Mouse (Mus musculus) myocyte (in vitro differentiated cells): ENCODE measurements at regions not wholly inside any gene's neighbourhood (a gene's known extent, or its start where the extent isn't known, plus 50 kb on each side); places are given as distances from the start of the nearest gene placed in this dataset.

Source experiments
- H3K27me3 ChIP-seq: one replicate; pipeline ENCODE4 v1.6.1; 2011; ENCODE audit not compliant: control insufficient read depth, insufficient read depth, insufficient read length
- H3K36me3 ChIP-seq: one replicate; pipeline ENCODE4 v1.6.1; 2011; ENCODE audit not compliant: control insufficient read depth, insufficient read depth
- H3K4me2 ChIP-seq: one replicate; pipeline ENCODE4 v1.6.1; 2011; ENCODE audit warnings: low read depth, control low read depth
- H3K4me3 ChIP-seq: one replicate; pipeline ENCODE4 v1.5.1; 2011; ENCODE audit warnings: mild to moderate bottlenecking, control low read depth, moderate library complexity
- H3K79me2 ChIP-seq: one replicate; pipeline ENCODE4 v1.6.1; 2011; ENCODE audit not compliant: control insufficient read depth, insufficient read depth
- H3ac ChIP-seq: one replicate; pipeline ENCODE4 v1.6.1; 2011; ENCODE audit not compliant: control insufficient read depth, insufficient read length
- CEBPB ChIP-seq: IDR thresholded peaks from 2 replicates; pipeline ENCODE4 v1.6.1; 2011; ENCODE audit warnings: mild to moderate bottlenecking, moderate library complexity; ENCODE audit not compliant: poor library complexity, insufficient read depth, severe bottlenecking
- E2F4 ChIP-seq: IDR thresholded peaks from one replicate; pipeline ENCODE4 v1.6.1; 2011; ENCODE audit warnings: mild to moderate bottlenecking, control low read depth, moderate library complexity; ENCODE audit not compliant: insufficient read depth
- MAX ChIP-seq: IDR thresholded peaks from one replicate; pipeline ENCODE4 v1.6.1; 2011; ENCODE audit warnings: low read depth, mild to moderate bottlenecking, control low read depth
- MYOD1 ChIP-seq, 3 experiments: IDR thresholded peaks; one replicate each; pipeline ENCODE4 v1.6.1; 2011; ENCODE audit warnings: control low read depth in 2 of 3, low read depth in 2 of 3, mild to moderate bottlenecking in 2 of 3, moderate library complexity in 1 of 3; ENCODE audit not compliant: insufficient read length in 2 of 3, control insufficient read depth in 1 of 3
- MYOG ChIP-seq, 3 experiments: IDR thresholded peaks; one replicate each; pipeline ENCODE4 v1.6.1; 2011; ENCODE audit warnings: control low read depth in 2 of 3, low read depth in 2 of 3, mild to moderate bottlenecking in 2 of 3; ENCODE audit not compliant: insufficient read length in 2 of 3, control insufficient read depth in 1 of 3, insufficient read depth in 1 of 3
- POLR2A ChIP-seq: IDR thresholded peaks from one replicate; pipeline ENCODE4 v1.6.1; 2011; ENCODE audit warnings: low read depth, mild to moderate bottlenecking, control low read depth, moderate library complexity; ENCODE audit not compliant: insufficient read length
- POLR2AphosphoS2 ChIP-seq: IDR thresholded peaks from one replicate; pipeline ENCODE4 v1.6.1; 2011; ENCODE audit warnings: low read depth, control low read depth; ENCODE audit not compliant: insufficient read length
- REST ChIP-seq: IDR thresholded peaks from one replicate; pipeline ENCODE4 v1.6.1; 2011; ENCODE audit warnings: mild to moderate bottlenecking, control low read depth, moderate library complexity; ENCODE audit not compliant: insufficient read depth, insufficient read length
- SRF ChIP-seq: IDR thresholded peaks from one replicate; pipeline ENCODE4 v1.6.1; 2011; ENCODE audit warnings: low read depth; ENCODE audit not compliant: control insufficient read depth, insufficient read length
- TCF12 ChIP-seq: IDR thresholded peaks from one replicate; pipeline ENCODE4 v1.6.1; 2011; ENCODE audit warnings: mild to moderate bottlenecking, control low read depth; ENCODE audit not compliant: poor library complexity, insufficient read depth, severe bottlenecking
- TCF3 ChIP-seq: IDR thresholded peaks from one replicate; pipeline ENCODE4 v1.6.1; 2011; ENCODE audit warnings: low read depth, control low read depth; ENCODE audit not compliant: insufficient read length
- USF1 ChIP-seq: IDR thresholded peaks from one replicate; pipeline ENCODE4 v1.6.1; 2011; ENCODE audit warnings: low read depth, mild to moderate bottlenecking, control low read depth, moderate library complexity

DNA sequence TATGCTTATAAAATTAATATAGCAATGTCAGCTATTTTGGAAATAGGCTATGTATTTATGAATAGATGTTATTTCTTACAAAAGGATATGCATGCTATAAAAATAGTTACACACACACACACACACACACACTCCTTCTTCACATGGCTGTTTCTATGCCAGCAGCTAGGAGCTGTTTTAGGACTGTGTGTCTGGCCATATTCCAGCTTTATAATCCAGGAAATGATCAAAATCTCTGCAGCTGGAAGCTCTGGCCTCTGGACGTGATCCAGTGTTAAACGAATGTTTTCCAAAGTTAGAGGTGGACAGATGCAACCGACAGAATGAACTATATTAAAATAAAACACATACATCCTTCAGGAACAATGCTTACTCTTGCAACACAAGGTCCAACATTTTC is 125.9 kb upstream of the Rxylt1 start:
- H3K27me3 ChIP-seq: no peaks in the 10 kb centered on the region
- H3ac ChIP-seq: no peak overlapping the region
- no peaks in the 10 kb centered on the region for H3K36me3 ChIP-seq
- no peaks in the 10 kb centered on the region for H3K79me2 ChIP-seq
- no peak overlapping the region for H3K4me3 ChIP-seq
- H3K4me2 ChIP-seq: no peak overlapping the region
- TF ChIP-seq SRF (no peak), MYOD1 (IDR thresholded peaks at IDR 0.05; ENCODE audit: control insufficient read depth in 1 of 3, insufficient read length in 2 of 3, low read depth in 2 of 3) (no peak), TCF3 (no peak), CEBPB (no peak), MAX (no peak), TCF12 (no peak), USF1 (no peak), E2F4 (no peak), POLR2A (no peak), MYOG (IDR thresholded peaks at IDR 0.05; ENCODE audit: control insufficient read depth in 1 of 3, insufficient read depth in 1 of 3, insufficient read length in 2 of 3, low read depth in 2 of 3) (no peak)

DNA sequence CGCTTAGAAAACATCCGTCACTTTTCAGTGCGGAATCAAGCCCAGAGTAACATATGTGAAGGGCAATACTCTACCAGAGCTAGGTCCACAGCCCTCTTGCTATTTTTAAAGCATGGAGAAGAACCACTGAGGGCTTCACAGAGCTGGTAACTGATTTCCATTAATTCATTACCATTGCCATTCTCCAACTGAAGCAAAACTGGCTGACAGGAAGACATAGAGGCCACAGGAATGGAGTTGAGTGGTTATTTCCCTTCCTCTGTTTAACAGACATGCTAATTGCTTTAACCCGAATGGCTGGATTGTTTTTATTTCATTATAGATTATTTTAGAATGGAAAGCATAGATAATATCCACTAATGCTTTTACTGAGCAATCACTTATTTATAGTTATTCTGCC is 120.4 kb upstream of the Rxylt1 start:
- Histone ChIP-seq H3K4me3 (no peak overlapping the region), H3K36me3 (no peaks in the 10 kb centered on the region), H3ac (no peak overlapping the region), H3K4me2 (no peak overlapping the region), H3K27me3 (no peaks in the 10 kb centered on the region), H3K79me2 (no peaks in the 10 kb centered on the region)
- no peak for TF ChIP-seq POLR2AphosphoS2
- no peak for TF ChIP-seq USF1
- TF ChIP-seq SRF: no peak
- TF ChIP-seq TCF12: no peak

GRCm38 (mm10) chr10:122199791-122200190 is 102.6 kb upstream of the Rxylt1 start:
- Histone ChIP-seq H3K36me3 (no peaks in the 10 kb centered on the region), H3K79me2 (no peaks in the 10 kb centered on the region), H3K4me3 (no peak overlapping the region), H3ac (no peak overlapping the region), H3K4me2 (no peak overlapping the region), H3K27me3 (no peaks in the 10 kb centered on the region)
- TF ChIP-seq TCF12 (no peak), USF1 (no peak), CEBPB (no peak), SRF (no peak), MYOD1 (IDR thresholded peaks at IDR 0.05; ENCODE audit: control insufficient read depth in 1 of 3, insufficient read length in 2 of 3, low read depth in 2 of 3) (no peak), TCF3 (no peak), MAX (no peak), POLR2AphosphoS2 (no peak), POLR2A (no peak), MYOG (IDR thresholded peaks at IDR 0.05; ENCODE audit: control insufficient read depth in 1 of 3, insufficient read depth in 1 of 3, insufficient read length in 2 of 3, low read depth in 2 of 3) (no peak), REST (no peak), E2F4 (no peak)

- no peak overlapping the region for H3K4me2 ChIP-seq
- no peaks in the 10 kb centered on the region for H3K79me2 ChIP-seq
- no peaks in the 10 kb centered on the region for H3K27me3 ChIP-seq
- H3K36me3 ChIP-seq: no peaks in the 10 kb centered on the region
- no peak overlapping the region for H3K4me3 ChIP-seq
- TF ChIP-seq POLR2A: no peak
- no peak for TF ChIP-seq MAX
- TF ChIP-seq E2F4: no peak
- TF ChIP-seq CEBPB: no peak
- H3ac ChIP-seq: no peak overlapping the region
Observed at GRCm38 (mm10) chr10:122197703-122198102, 100.5 kb upstream of the Rxylt1 start.

- no peak for TF ChIP-seq POLR2AphosphoS2
- no peak for TF ChIP-seq E2F4
- TF ChIP-seq REST: no peak
- no peak for TF ChIP-seq USF1
- no peak for TF ChIP-seq MYOD1 (IDR thresholded peaks at IDR 0.05; ENCODE audit: control insufficient read depth in 1 of 3, insufficient read length in 2 of 3, low read depth in 2 of 3)
- no peak for TF ChIP-seq MAX
- no peaks in the 10 kb centered on the region for H3K79me2 ChIP-seq
Observed at GRCm38 (mm10) chr10:122194139-122194538, 97.0 kb upstream of the Rxylt1 start.

More at GRCm38 (mm10) chr10:122194139-122194538, 97.0 kb upstream of the Rxylt1 start:
- Histone ChIP-seq H3ac (no peak overlapping the region), H3K36me3 (no peaks in the 10 kb centered on the region), H3K4me3 (no peak overlapping the region), H3K27me3 (no peaks in the 10 kb centered on the region), H3K4me2 (no peak overlapping the region)
